Mouse (Mus musculus): ENCODE measurements at regions not wholly inside any gene's neighbourhood (a gene's known extent, or its start where the extent isn't known, plus 50 kb on each side); places are given as distances from the start of the nearest gene placed in this dataset.

DNA sequence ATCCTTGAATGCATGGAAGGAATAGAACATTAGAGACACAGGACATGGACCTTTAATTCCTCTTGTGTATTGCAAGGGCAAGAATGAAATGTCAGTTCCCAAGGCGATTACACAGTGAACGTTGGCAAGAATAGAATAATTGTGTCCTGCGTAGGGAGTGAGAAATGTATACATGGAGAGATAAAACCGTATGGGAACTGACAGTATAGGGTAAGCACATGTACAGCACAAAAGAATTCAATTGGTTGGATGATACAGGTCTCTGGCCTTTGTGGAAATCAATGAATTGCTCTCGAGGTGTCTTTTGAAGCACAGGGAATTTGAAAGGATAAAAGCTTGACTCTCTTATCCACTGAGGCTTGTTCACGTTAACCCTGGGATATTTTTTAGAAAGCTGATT, 415.4 kb upstream of the Dph6 start:
- TF ChIP-seq CTCF (IDR thresholded peaks at IDR 0.05; ENCODE audit: borderline replicate concordance, insufficient read depth, low read depth, low read length), result no peak
- no peak for TF ChIP-seq POLR2A (IDR thresholded peaks at IDR 0.05; ENCODE audit: borderline replicate concordance, insufficient read depth, low read length)
